Mouse (Mus musculus) 3T3-L1 (cell line): ENCODE results near the gene Nkx6-2.

Source experiments
- DNase-seq: peaks from one replicate; pipeline ENCODE4 v3.0.0-alpha.2; 2015; ENCODE audit warnings: low read depth, low spot score

Gene Nkx6-2

GRCm38 (mm10) chr7:139582595-139582994 is at the start of gene Nkx6-2:
Gene Nkx6-2, minus strand, starts transcription at chr7:139582797.
- no peak for DNase-seq

DNA sequence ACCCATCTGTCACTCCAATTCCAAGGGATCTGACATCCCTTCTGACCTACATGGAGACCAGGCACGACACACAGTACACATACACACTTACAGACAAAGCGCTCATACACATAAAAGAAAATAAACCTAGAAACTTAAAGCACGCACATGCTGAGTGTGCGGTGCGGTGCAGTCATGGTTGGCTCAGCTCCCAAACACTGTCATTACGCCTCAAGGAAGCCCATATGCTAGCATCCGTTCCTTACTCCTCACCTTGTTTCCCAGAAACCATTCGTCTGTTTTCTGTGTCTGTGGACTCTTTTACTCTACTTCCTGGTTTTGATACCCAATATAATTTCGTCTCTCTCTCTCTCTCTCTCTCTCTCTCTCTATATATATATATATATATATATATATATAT is 42.6 kb upstream of the Nkx6-2 start:
- no peak for DNase-seq

- DNase-seq: no peak
Measured at GRCm38 (mm10) chr7:139622568-139622967, 40.0 kb upstream of the Nkx6-2 start.

DNA sequence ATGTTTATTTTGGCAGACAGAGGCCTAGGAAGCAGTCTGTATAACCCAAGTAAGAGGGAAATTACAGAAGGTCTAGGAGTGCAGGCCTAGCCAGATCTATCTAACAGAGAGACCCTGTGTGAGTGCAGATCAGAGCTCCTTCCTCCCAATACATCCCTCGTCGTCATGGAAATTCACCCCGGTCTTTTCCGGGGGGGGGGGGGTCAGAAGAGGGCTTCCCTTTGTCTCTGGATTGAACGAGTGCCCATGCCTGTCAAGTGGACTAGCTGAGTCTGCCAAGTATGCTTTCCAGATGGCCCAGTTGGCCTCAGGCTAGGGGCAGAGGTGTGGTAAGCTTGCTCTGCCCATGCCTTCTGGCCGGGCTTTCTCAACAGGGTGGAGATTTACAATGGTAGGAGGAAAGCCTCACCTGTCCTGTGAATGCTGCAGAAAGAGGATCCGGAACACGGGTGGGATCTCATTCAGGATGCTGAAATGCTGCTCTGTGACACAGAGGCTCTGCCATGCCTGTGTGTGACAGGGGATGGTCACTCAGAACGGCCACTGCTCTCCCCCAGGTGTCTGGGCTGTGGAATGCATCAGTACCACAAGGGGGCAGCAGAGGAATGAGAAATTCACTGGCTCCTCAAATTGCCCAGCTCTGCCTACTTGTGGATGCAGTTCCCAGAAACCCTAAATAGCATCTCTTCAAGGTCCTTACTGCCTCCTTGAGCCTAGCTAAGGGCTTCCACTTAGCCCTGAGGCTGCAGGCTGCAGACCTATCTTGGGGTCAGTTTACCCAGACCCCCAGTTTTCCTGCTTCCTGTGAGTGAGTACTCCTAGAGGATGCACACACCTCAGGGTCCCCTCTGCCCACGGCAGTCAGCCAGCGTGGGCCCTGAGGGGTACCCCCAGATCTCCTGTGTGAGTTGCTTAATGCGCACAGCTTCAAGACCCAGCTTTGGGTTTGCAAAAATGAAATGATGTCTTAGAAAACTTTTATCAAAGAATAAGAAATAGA is 33.5 kb upstream of the Nkx6-2 start:
- DNase-seq: peak; percentile 80

DNA sequence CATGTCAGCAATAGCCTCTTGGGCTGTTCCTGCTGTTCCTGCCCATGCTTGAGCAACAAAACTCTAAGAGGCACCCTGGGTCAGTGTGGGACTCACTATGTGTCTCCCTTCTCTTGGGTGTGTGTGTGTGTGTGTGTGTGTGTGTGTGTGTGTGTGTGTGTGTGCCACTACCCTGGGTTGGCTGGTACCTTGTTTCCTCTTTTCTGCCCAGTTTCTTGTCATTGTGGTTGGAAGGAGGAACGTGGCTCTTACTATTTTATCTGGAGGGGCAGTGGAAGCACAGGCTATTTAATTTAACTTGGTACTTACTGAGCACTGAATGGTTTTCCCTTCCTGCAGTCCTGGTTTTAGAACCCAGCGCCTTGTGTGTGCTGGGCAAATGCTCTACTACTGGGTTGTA is 27.7 kb upstream of the Nkx6-2 start:
- DNase-seq: no peak

DNA sequence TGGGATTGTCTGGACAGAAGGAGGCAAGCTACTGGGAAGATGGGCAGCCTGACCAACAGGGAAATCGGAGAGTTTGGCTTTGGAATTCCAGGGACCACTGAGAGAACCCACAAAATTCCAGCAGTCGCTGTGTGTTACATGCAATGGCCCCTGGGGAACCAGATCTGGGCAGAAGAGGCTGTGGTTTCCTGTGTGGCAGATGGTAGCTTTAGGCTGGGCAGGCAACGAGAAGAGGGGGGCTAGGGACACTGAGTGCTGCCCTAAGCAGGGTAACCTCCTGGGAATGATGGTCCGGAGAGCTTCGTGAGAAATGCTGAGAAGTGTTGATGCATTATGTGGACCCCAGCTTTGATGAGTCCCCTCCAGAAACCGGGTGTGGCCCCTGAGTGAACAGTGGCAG is 13.3 kb upstream of the Nkx6-2 start:
- DNase-seq: peak; percentile 21

DNA sequence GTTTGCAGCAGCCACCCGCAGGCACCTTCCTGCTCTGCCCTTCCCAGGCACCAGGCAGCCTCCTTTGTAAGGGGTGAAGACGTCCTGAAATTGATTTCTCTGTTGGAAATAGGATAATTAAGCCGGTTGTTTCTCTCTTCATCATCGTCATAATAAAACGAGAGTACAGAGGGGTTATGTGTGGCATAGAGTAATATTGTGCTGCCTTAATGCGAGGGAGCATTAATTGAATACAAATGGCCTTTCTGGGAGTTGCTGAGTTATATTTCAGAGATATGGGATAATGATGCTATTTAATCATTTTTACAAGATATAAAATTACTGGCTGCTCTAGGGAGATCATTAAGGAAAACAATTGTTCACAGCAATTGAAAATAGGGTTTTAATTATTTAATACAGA is 12.7 kb upstream of the Nkx6-2 start:
- no peak for DNase-seq

- no peak for DNase-seq
Measured at GRCm38 (mm10) chr7:139591311-139591710, 8.7 kb upstream of the Nkx6-2 start.

- DNase-seq: peak; percentile 68
Measured at GRCm38 (mm10) chr7:139590302-139590701, 7.7 kb upstream of the Nkx6-2 start.

GRCm38 (mm10) chr7:139587919-139588318 is 5.3 kb upstream of the Nkx6-2 start:
- no peak for DNase-seq

GRCm38 (mm10) chr7:139585183-139585821 is 2.7 kb upstream of the Nkx6-2 start:
- DNase-seq: no peak

DNA sequence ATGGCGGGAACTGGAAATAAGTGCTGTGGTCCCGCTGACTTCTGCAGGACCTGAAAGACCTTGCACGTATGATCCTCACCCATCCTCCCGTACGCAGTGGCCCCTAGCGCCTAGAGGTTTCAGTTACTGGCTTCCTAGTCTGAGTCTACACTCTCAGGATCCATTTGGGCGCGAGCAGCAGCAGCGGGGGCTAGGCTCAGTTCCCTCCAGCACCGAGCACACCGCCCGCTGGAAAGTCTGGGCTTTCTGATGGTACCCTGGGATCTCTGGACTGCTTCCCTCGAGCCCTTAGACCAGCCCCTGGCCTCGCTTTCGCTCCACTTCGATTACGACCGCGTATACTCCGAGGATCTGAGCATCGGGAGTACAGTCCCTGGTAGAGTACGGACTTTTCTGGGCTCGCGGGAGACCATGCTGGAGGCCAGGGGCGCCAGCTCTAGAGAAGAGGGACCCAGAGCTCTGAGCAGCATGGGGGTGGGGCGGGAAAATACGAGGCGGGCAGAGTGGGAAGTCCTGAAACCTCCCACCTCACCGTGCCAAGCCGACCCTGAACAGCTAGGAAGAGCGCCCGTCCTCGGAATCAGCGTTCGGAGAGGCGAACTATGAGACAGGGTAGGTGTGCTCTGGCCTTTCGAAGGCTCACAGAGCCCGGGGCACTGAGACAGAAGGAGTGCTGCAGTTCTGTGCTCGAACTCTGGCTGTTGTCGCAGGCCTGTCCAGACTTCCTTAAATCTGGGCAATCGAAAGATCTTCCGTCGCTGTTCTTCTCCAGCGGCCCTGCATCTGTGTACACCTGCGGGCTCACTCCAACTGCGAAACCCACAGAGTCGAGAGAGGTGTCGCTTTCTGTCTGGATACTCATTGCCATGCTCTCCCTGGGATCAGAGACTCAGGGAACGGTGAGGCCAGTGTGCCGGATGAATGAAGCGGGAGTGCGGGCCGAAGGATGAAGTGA is 1.9 kb upstream of the Nkx6-2 start:
- DNase-seq: no peak

GRCm38 (mm10) chr7:139583094-139583737 is 619 bp upstream of the Nkx6-2 start:
- no peak for DNase-seq

GRCm38 (mm10) chr7:139581801-139582571 is 611 bp downstream of the Nkx6-2 start:
- no peak for DNase-seq

DNA sequence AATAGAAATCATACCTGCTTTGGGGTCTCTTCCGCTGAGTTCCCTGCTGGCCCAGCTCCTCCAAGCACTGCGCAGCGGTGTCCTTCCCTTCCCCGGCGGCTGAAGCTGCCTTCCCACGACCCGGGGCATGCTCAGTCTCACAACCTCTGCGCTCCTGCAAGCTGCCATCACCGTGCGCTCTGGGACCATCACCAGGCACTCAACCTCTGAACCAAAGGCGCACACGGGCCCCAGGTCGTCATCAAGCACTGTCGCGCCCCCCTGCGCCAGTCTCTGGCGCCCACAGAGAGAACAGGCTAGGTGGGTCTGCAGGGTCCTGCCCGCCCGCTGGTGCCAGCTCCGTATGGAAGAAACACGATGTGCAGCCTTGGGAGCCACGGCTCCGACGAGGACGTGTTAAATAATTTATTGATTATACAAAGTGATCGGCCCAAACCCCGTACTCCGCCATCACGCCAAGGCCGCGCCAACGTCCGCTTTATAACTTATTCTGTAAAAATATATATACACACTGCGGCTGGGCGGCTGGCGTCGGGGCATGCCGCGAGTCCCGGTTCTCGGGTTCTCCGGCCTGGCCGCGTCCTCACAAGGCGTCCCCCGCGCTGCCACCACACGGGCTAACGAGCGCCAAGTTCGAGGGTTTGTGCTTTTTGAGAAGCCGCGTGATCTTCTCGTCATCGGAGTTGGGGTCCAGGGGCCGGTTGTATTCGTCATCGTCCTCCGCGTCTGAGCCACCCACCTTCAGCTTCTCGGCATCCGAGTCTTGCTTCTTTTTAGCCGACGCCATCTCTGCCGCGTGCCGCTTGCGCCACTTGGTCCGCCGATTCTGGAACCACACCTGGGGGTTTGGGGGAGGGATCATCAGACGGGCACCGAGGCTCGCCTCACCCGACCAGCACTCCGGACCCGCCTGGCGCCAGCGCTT is 1.5 kb downstream of the Nkx6-2 start:
- DNase-seq: no peak

GRCm38 (mm10) chr7:139579261-139579905 is 3.2 kb downstream of the Nkx6-2 start:
- no peak for DNase-seq

- DNase-seq: no peak
Measured at GRCm38 (mm10) chr7:139576064-139576686, 6.4 kb downstream of the Nkx6-2 start.

GRCm38 (mm10) chr7:139572665-139573064 is 9.9 kb downstream of the Nkx6-2 start:
- DNase-seq: no peak
